Mouse (Mus musculus) lung, adult 2 months (tissue): ENCODE results near the gene Cela3b. TPM values are rescaled to one million over a fixed set of nuclear protein-coding genes. Genes with fewer than 3 reads are reported as not detected.

Source experiments
- DNase-seq: peaks from one replicate; pipeline ENCODE4 v3.0.0; 2022
- H3K4me1 ChIP-seq: fragments of 200-500 bp; 2 replicates; pipeline ENCODE4 v1.6.1; 2011; ENCODE audit warnings: low read length; ENCODE audit not compliant: control insufficient read depth, insufficient read depth
- H3K4me3 ChIP-seq: fragments of 200-500 bp; replicated peaks from 2 replicates; pipeline ENCODE3; 2011; ENCODE audit warnings: low read depth, mild to moderate bottlenecking, control low read depth, low read length; ENCODE audit errors: extremely low read depth
- CTCF ChIP-seq: fragments of 200-500 bp; IDR thresholded peaks from 2 replicates; pipeline ENCODE4 v1.5.1; 2011; ENCODE audit warnings: mild to moderate bottlenecking, low read length, control low read depth; ENCODE audit not compliant: insufficient read depth
- POLR2A ChIP-seq: fragments of 200-500 bp; IDR thresholded peaks from 2 replicates; pipeline ENCODE4 v1.6.1; 2011; ENCODE audit warnings: low read depth, mild to moderate bottlenecking, control low read depth, low read length, borderline replicate concordance; ENCODE audit errors: extremely low read depth
- WGBS: fragments of 180-500 bp; shearing (Covaris S2); methylation state at CpG from one replicate; pipeline ENCODE4 v1.1.7; 2018; 5-methylcytosine and 5-hydroxymethylcytosine counted together
- polyA plus RNA-seq: library from polyadenylated mRNA; depleted of rRNA; stranded (reverse); fragments of >200 nt; gene quantifications from 2 replicates; pipeline ENCODE4 v1.2.3, GENCODE M21; 2012

Cela3b gene
- polyA plus RNA-seq, 1 experiment = 0.57 TPM

DNA sequence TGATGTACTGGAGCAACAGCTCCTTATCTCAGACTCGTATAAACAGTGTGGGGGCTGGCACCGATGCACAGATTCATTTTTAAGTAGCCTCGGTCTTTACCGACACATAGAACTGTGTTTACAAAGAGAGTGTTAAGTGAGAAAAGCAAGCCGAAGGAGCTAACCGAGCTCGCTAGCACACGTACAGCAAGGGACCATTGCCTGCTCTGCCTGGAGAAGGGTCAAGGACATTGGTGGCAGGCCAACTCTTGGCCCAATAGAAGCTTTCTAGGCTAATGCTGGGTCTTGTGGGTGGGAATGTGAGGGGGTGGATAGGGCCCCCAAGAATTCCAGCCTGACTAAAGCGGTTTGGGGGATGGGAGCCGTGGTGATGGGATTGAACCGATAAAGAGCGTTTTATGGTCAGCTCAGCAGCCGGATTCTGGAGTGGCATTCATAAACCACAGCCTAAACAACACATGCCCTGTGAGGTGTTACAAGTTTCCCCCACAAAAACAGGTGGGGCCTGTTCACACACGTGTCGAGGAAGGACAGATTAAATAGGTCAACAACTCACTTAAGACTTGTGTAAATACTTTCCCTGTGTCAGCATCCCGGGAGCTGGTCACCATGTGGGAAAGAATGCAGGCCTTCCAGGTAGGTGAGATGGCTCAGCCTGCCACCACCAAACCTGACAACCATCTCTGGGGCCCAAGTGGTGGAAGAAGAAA is 31.8 kb upstream of the Cela3b start:
- no peak overlapping the region for H3K4me3 ChIP-seq
- peak; percentile 61 for DNase-seq
- WGBS = 43% methylated on average over 16 of the region's 16 CpGs
- H3K4me1 ChIP-seq = no peaks in the 10 kb centered on the region; the same call in 1 of the 2 replicates
- TF ChIP-seq CTCF (no peak), POLR2A (no peak)

DNA sequence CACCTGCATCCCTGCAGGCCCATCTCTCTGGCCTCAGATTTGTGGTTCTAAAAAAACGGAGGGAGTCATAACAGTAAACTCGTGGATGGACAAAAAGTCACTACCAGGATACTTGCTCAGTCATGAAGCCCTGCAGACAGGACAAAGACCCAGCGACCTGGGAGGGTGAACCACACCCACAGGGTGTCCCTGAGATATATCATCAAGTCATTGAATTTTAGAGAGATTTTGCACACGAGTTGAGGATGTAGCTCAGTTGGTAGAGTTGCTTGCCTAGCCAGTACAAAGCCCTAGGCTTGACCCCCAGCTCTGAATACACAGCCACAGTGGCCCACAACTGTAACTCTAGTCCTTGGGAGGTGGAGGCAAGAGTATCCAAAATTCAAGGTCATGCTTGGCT is 30.9 kb upstream of the Cela3b start:
- DNase-seq = no peak
- 78% methylated on average over 4 of the region's 4 CpGs for WGBS
- Histone ChIP-seq H3K4me3 (no peak overlapping the region), H3K4me1 (no peaks in the 10 kb centered on the region; the same call in 1 of the 2 replicates)
- TF ChIP-seq CTCF (no peak), POLR2A (no peak)

DNA sequence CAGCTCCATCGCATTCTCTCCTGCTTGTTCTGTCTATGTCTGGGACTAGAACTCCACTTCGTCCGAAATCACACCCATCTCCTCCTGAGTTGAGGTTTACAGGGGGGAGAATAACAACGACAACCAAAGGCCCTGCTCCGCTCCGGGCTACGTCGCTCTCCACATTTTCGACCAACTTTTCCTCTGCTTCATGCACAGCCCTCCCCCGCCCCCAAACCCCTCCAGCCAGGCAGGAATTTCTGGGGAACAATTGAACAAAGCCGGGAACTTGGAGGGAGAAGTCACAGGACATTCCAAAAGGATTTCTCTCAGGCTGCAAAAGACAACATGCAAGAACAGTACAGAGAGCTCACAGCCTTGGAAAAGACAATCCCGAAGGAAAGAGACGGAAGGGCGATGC is 30.3 kb upstream of the Cela3b start:
- H3K4me1 ChIP-seq = no peaks in the 10 kb centered on the region; the same call in 1 of the 2 replicates
- no peak for TF ChIP-seq CTCF
- TF ChIP-seq POLR2A = no peak
- 82% methylated on average over 14 of the region's 14 CpGs for WGBS
- H3K4me3 ChIP-seq = no peak overlapping the region
- no peak for DNase-seq

DNA sequence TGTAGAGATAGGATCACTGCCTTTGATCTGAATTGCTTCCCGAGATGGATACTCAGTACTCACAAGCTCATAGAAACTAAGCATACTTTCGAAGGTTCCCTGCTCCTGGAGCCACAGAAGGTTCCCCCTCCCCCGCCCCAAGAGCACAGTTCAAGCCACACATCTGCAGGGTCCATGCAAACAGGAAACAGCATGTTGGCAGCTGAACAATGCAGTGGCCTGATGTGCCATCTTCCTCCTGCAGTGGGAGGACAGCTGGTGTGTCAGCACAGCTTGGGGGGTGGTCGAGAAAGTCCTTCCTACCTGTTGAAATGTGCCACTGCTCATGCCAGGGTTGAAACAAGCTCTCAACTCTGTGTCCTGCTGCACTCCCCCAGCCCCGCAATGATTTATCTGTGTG is 28.5 kb upstream of the Cela3b start:
- Histone ChIP-seq H3K4me3 (no peak overlapping the region), H3K4me1 (no peaks in the 10 kb centered on the region; the same call in 1 of the 2 replicates)
- no peak for TF ChIP-seq CTCF
- TF ChIP-seq POLR2A = no peak
- 37% methylated on average over 5 of the region's 5 CpGs for WGBS
- DNase-seq = no peak

DNA sequence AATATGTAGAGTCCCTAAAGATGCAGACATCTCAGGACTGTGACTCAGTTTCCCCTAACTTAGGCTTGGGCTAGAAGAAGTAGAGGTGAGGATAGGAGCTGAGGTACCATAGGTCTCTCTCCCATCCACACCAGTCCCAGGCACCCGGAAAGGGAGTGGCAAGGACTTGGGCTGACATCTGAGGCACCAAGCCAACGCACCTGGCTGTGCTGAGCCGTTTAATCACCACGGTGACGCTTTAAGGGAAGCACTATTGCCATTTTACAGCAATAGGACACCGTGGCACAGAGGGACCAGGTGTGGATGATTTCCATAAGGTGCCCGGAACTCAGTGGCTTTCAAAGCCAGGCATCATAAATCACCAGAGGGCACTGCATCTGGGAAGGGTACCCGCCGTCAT is 28.0 kb upstream of the Cela3b start:
- Histone ChIP-seq H3K4me1 (no peaks in the 10 kb centered on the region; the same call in 1 of the 2 replicates), H3K4me3 (no peak overlapping the region)
- no peak for DNase-seq
- TF ChIP-seq CTCF = no peak
- TF ChIP-seq POLR2A = no peak
- 55% methylated on average over 9 of the region's 9 CpGs for WGBS

DNA sequence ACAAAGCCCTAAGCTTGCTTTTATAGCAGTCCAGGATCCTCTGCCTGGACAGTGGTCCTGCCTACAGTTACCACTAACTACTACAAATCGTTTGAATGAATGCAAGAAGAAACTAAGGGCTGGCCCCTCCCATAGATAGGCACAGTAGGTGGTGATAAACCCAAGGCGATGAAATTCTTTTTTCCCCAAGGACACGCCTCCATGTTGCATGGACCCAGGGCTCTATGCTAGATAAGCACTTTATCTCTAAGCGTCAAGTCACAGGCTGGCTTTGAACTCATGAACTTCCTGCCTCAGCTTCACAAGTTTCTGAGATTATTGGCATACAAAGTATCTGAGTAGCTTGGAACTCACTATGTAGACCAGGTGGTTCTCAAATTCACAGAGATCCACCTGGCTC is 27.0 kb upstream of the Cela3b start:
- WGBS = 71% methylated on average over 4 of the region's 4 CpGs
- TF ChIP-seq CTCF = no peak
- TF ChIP-seq POLR2A = no peak
- Histone ChIP-seq H3K4me3 (no peak overlapping the region), H3K4me1 (no peaks in the 10 kb centered on the region; the same call in 1 of the 2 replicates)
- DNase-seq = no peak

DNA sequence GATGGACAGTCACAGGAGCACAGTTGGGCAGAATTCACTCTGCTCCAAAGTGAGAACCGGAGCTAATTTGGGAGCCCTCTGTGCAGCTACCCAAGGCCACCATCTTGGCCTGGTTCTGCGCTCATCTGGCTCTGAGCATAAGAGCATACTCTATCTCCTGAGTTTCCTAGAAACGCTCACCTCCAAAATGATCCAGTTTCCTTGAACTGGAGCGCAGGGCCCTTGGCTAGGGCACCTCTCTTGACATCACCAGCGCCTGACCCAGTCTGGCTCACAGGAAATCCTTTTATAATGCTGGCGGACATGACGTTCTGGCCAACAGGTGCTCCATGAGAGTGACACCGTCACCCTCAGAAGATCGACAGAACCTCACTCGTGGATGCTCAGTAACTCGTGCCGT is 26.2 kb upstream of the Cela3b start:
- no peak for DNase-seq
- Histone ChIP-seq H3K4me3 (no peak overlapping the region), H3K4me1 (no peaks in the 10 kb centered on the region)
- no peak for TF ChIP-seq CTCF
- WGBS = 72% methylated on average over 12 of the region's 12 CpGs

DNA sequence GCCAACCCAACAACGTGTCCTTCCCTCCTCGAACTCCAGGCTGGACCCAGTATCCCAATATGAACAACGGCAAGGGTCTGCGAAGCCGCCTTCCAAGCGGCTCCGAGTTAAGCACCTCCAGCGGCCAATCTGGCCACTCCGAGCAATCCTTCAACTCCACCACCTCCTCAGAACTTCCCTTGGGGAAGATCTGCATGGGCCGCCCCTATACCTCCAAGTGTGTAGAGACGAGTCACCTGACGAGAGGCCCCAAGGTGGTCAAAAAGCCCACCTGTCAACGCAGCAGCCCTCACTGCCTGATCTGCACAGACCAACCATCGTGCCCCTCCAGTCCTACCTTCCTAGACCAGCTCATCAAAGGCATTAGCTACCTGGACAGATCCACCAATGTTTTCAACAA is 24.2 kb upstream of the Cela3b start:
- Histone ChIP-seq H3K4me1 (no peaks in the 10 kb centered on the region), H3K4me3 (no peak overlapping the region)
- no peak for TF ChIP-seq CTCF
- TF ChIP-seq POLR2A = no peak
- no peak for DNase-seq
- 90% methylated on average over 14 of the region's 14 CpGs for WGBS

DNA sequence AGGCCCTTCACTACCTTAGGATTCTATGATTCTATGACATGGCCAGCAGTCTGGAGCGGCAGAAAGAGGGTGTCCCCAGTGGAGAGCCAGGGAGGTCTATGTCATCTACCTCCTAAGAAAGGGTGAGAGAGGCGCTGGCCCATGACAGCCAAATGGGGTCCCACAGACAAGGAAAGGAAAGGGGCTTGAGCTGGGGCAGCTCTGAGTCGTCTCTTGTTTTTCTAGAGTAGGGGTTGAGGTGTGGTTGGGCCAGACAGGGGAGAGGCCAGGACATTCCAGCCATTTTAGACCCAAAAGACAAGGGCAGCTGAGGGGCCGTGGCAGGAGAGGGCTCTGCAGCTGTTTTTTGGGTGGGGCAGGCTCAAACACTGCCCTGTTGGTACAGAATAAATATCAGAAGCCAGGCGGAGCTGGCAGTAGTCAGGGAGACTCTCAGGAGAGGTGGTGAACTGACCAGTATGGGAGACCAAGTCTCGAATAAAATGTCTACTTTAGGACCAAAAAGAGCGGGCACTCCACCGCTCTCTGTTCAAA is 23.0 kb upstream of the Cela3b start, which contains the start of gene 1700013G24Rik:
1700013G24Rik (plus strand) TSS at position 51 of the 534 bp plus-strand sequence.
- WGBS = 86% methylated on average over 8 of the region's 8 CpGs
- TF ChIP-seq POLR2A (no peak), CTCF (no peak)
- Histone ChIP-seq H3K4me1 (no peaks in the 10 kb centered on the region; the same call in 1 of the 2 replicates), H3K4me3 (no peak within 1 kb of the TSS)
- no peak for DNase-seq

DNA sequence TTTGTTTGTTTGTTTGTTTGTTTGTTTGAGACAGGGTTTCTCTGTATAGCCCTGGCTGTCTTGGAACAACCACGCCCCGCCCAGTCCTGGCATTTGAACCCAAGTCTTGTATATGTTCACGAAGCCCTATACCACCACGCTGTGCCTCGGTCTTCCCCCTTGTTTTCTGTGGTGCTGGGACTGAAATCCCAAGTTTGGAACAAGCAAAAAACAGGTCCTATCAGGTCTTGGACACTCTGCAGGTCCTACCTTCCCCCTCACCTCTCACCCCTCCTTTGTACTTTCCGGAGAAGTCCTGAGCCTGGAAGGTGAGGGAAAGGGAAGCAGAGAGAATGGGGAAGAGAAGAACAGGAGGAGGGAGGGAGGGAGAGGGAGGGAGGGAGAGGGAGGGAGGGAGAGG is 21.9 kb upstream of the Cela3b start:
- TF ChIP-seq POLR2A = no peak
- TF ChIP-seq CTCF = no peak
- Histone ChIP-seq H3K4me3 (no peak overlapping the region), H3K4me1 (no peaks in the 10 kb centered on the region; the same call in 1 of the 2 replicates)
- 94% methylated on average over 6 of the region's 6 CpGs for WGBS
- DNase-seq = no peak
